Mouse (Mus musculus) layer of hippocampus, postnatal 10 days (tissue): ENCODE data around the gene Hepacam. TPM values are rescaled to one million over a fixed set of nuclear protein-coding genes. Genes with fewer than 3 reads are reported as not detected.

ENCODE experiments used
- DNase-seq, 2 experiments: peaks; one replicate each; pipeline ENCODE4 v3.0.0; 2021; ENCODE audit warnings: low spot score in 2 of 2
- total RNA-seq, 2 experiments: library from RNA; stranded (reverse); gene quantifications; 2 replicates each; pipeline ENCODE4 v1.2.3; 2021

The Hepacam gene
- total RNA-seq, 2 experiments from 2014 or later = 66.7 to 72.3 TPM

GRCm38 (mm10) chr9:37383161-37383560 is 16.0 kb downstream of the Hepacam start:
- no peak for DNase-seq

- DNase-seq = peak in 1 of 2 experiments; percentile 38
These were observed 17.4 kb downstream of the Hepacam start for GRCm38 (mm10) chr9:37384284-37385182.

- DNase-seq = no peak
These were observed 23.7 kb downstream of the Hepacam start for GRCm38 (mm10) chr9:37390891-37391290.

GRCm38 (mm10) chr9:37392071-37392470 is 24.9 kb downstream of the Hepacam start:
- DNase-seq = no peak

GRCm38 (mm10) chr9:37393482-37394131 is 26.5 kb downstream of the Hepacam start:
- no peak for DNase-seq

GRCm38 (mm10) chr9:37400585-37400984 is 33.4 kb downstream of the Hepacam start:
- DNase-seq = no peak

GRCm38 (mm10) chr9:37401802-37402201 is 34.7 kb downstream of the Hepacam start, which contains the start of gene Robo4:
TSS of gene Robo4 (plus strand) at chr9:37401897.
- no peak for DNase-seq

GRCm38 (mm10) chr9:37402501-37402900 is 35.4 kb downstream of the Hepacam start:
- no peak for DNase-seq

- no peak for DNase-seq
These were observed 35.9 kb downstream of the Hepacam start for GRCm38 (mm10) chr9:37403011-37403410.

GRCm38 (mm10) chr9:37406372-37406771 is 39.2 kb downstream of the Hepacam start:
- DNase-seq = no peak

- peak in 1 of 2 experiments; percentile 52 for DNase-seq
These were observed 40.8 kb downstream of the Hepacam start for GRCm38 (mm10) chr9:37407850-37408502.

GRCm38 (mm10) chr9:37409698-37410445 is 42.7 kb downstream of the Hepacam start:
- no peak for DNase-seq

- DNase-seq = no peak
These were observed 45.8 kb downstream of the Hepacam start for GRCm38 (mm10) chr9:37412989-37413388.

- no peak for DNase-seq
These were observed 47.5 kb downstream of the Hepacam start for GRCm38 (mm10) chr9:37414666-37415065.

GRCm38 (mm10) chr9:37418791-37419190 is 51.6 kb downstream of the Hepacam start:
- DNase-seq = no peak

- peak; percentile 73 to 81 for DNase-seq
These were observed 53.5 kb downstream of the Hepacam start for GRCm38 (mm10) chr9:37420676-37421075.

- DNase-seq = no peak
These were observed 54.1 kb downstream of the Hepacam start for GRCm38 (mm10) chr9:37421239-37421638.

GRCm38 (mm10) chr9:37429326-37429725 is 62.2 kb downstream of the Hepacam start:
- DNase-seq = no peak

GRCm38 (mm10) chr9:37430582-37430981 is 63.4 kb downstream of the Hepacam start:
- DNase-seq = peak; percentile 95 to 96

GRCm38 (mm10) chr9:37432026-37432666 is 65.0 kb downstream of the Hepacam start:
- peak; percentile 68 to 75 for DNase-seq
